Mouse (Mus musculus) heart, adult 2 months (tissue): ENCODE measurements at regions not wholly inside any gene's neighbourhood (a gene's known extent, or its start where the extent isn't known, plus 50 kb on each side); places are given as distances from the start of the nearest gene placed in this dataset.

Experiments
- DNase-seq, 2 experiments: peaks; one replicate each; pipeline ENCODE4 v3.0.0; 2021
- H3K27ac ChIP-seq: fragments of 200-600 bp; 2 replicates; pipeline ENCODE4 v1.8.1; 2022
- H3K27me3 ChIP-seq: fragments of 200-500 bp; 2 replicates; pipeline ENCODE4 v1.6.1; 2012; ENCODE audit warnings: mild to moderate bottlenecking, low read length, inconsistent platforms, mixed read lengths; ENCODE audit not compliant: control insufficient read depth, insufficient read depth
- H3K36me3 ChIP-seq: fragments of 200-500 bp; 2 replicates; pipeline ENCODE4 v1.6.1; 2012; ENCODE audit warnings: low read length, inconsistent platforms; ENCODE audit not compliant: control insufficient read depth, insufficient read depth
- H3K4me1 ChIP-seq: fragments of 200-500 bp; 2 replicates; pipeline ENCODE4 v1.6.1; 2011; ENCODE audit warnings: low read length; ENCODE audit not compliant: control insufficient read depth, insufficient read depth
- H3K4me3 ChIP-seq: fragments of 200-600 bp; 2 replicates; pipeline ENCODE4 v1.8.1; 2022
- H3K79me2 ChIP-seq: fragments of 200-500 bp; replicated peaks from 2 replicates; pipeline ENCODE4 v1.6.1; 2012; ENCODE audit warnings: mild to moderate bottlenecking, inconsistent platforms, low read length, moderate library complexity, mixed read lengths; ENCODE audit not compliant: control insufficient read depth, insufficient read depth
- H3K9ac ChIP-seq: fragments of 200-500 bp; 2 replicates; pipeline ENCODE4 v1.6.1; 2012; ENCODE audit warnings: low read depth, mild to moderate bottlenecking, control low read depth, inconsistent platforms, low read length, mixed read lengths
- CTCF ChIP-seq: fragments of 200-600 bp; IDR thresholded peaks from 2 replicates; pipeline ENCODE4 v1.8.1; 2022; ENCODE audit warnings: antibody characterized with exemption, mild to moderate bottlenecking, moderate library complexity
- EP300 ChIP-seq: fragments of 200-500 bp; IDR thresholded peaks from 2 replicates; pipeline ENCODE4 v1.6.1; 2011; ENCODE audit warnings: low read depth, low read length, control low read depth; ENCODE audit not compliant: insufficient read depth
- POLR2A ChIP-seq: fragments of 200-500 bp; IDR thresholded peaks from 2 replicates; pipeline ENCODE4 v1.6.1; 2011; ENCODE audit warnings: mild to moderate bottlenecking, low read depth, low read length, control low read depth; ENCODE audit not compliant: insufficient read depth
- WGBS: fragments of 180-500 bp; shearing (Covaris S2); methylation state at CpG from one replicate; pipeline ENCODE4 v1.1.7; 2018; 5-methylcytosine and 5-hydroxymethylcytosine counted together
- intact Hi-C: fragments of 180-260 bp; cut with DNase I; formaldehyde crosslinking; loops from one replicate; pipeline ENCODE4 v1.15.1; 2025

DNA sequence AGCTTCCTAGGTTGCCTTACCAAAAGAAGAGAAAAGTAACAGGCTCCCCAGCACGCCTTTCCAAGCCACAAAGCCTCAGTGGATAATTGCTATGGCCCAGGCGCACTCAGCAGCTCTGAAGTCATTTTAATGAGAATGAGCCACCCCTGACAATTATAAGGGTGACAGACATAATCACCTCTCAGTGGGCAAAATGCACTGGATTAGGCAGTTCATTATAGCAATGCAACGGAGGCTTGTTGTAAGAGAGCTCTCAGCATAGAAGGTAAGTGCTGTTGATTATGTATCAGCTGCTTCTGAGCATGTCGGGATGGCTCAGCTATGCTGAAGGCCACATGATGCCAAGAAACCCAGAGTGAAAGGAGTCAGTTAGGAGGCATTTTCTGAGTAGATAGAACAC is 181.4 kb downstream of the Edem1 start:
- no peak for DNase-seq
- no peak overlapping the region for H3K27ac ChIP-seq
- no peak overlapping the region for H3K4me3 ChIP-seq
- WGBS, result 67% methylated on average over 4 of the region's 4 CpGs
- H3K4me1 ChIP-seq, result no peaks in the 10 kb centered on the region
- no peaks in the 10 kb centered on the region for H3K36me3 ChIP-seq
- no peaks in the 10 kb centered on the region for H3K79me2 ChIP-seq
- no peak overlapping the region for H3K9ac ChIP-seq
- intact Hi-C loops, result no loop called here
- H3K27me3 ChIP-seq, result 0 out of 2 replicates have a peak, but pooled peaks cover 1% of the 10 kb centered on the region
- TF ChIP-seq EP300 (no peak), CTCF (no peak), POLR2A (no peak)

- no peaks in the 10 kb centered on the region for H3K27me3 ChIP-seq
- H3K4me3 ChIP-seq, result no peak overlapping the region
- H3K79me2 ChIP-seq, result no peaks in the 10 kb centered on the region
- 82% methylated on average over 2 of the region's 2 CpGs for WGBS
- no peak overlapping the region for H3K27ac ChIP-seq
- intact Hi-C loops, result no loop called here
- no peaks in the 10 kb centered on the region for H3K4me1 ChIP-seq
- no peaks in the 10 kb centered on the region for H3K36me3 ChIP-seq
- H3K9ac ChIP-seq, result no peak overlapping the region
- DNase-seq, result no peak
- TF ChIP-seq POLR2A (no peak), CTCF (no peak), EP300 (no peak)
Observed at GRCm38 (mm10) chr6:109019731-109020130, 191.3 kb downstream of the Edem1 start.
